Mouse (Mus musculus) cortical plate, adult 2 months (tissue): ENCODE data around the gene Ep300. TPM values are rescaled to one million over a fixed set of nuclear protein-coding genes. Genes with fewer than 3 reads are reported as not detected.
"Not testable (repeated sequence)": the region's sequence is repeated elsewhere in the genome, so short reads cannot be mapped to it uniquely, and the experiment has no call there.

Experiments
- H3K27ac ChIP-seq: fragments of 200-500 bp; 2 replicates; pipeline ENCODE4 v1.5.1; 2012; ENCODE audit warnings: low read length, control low read depth, inconsistent platforms; ENCODE audit not compliant: insufficient read depth
- H3K4me1 ChIP-seq: fragments of 200-500 bp; 2 replicates; pipeline ENCODE4 v1.6.1; 2011; ENCODE audit warnings: low read length; ENCODE audit not compliant: control insufficient read depth, insufficient read depth
- H3K4me3 ChIP-seq: fragments of 200-500 bp; 2 replicates; pipeline ENCODE4 v1.5.1; 2011; ENCODE audit warnings: mild to moderate bottlenecking, low read length, control low read depth; ENCODE audit not compliant: insufficient read depth
- CTCF ChIP-seq: fragments of 200-500 bp; IDR thresholded peaks from 2 replicates; pipeline ENCODE4 v1.5.1; 2011; ENCODE audit warnings: mild to moderate bottlenecking, control low read depth, low read length; ENCODE audit not compliant: insufficient read depth; ENCODE audit errors: extremely low read depth
- POLR2A ChIP-seq: fragments of 200-500 bp; IDR thresholded peaks from 2 replicates; pipeline ENCODE4 v1.6.1; 2011; ENCODE audit warnings: mild to moderate bottlenecking, low read length, control low read depth; ENCODE audit not compliant: insufficient read depth; ENCODE audit errors: extremely low read depth
- polyA plus RNA-seq: library from polyadenylated mRNA; depleted of rRNA; stranded (reverse); fragments of >200 nt; gene quantifications from 2 replicates; pipeline ENCODE4 v1.2.3, GENCODE M21; 2012; rRNA removed

Ep300 gene
- polyA plus RNA-seq, 1 experiment: 28.8 TPM

GRCm38 (mm10) chr15:81697847-81698246 lies 112.7 kb downstream of the Ep300 start:
- Histone ChIP-seq H3K4me1 (no peaks in the 10 kb centered on the region), H3K4me3 (no peak overlapping the region), H3K27ac (no peak overlapping the region)
- peak; percentile 53 for TF ChIP-seq CTCF
- no peak for TF ChIP-seq POLR2A

- H3K4me1 ChIP-seq: no peaks in the 10 kb centered on the region
- TF ChIP-seq CTCF (no peak), POLR2A (no peak)
- H3K27ac ChIP-seq: no peak overlapping the region
- H3K4me3 ChIP-seq: no peak overlapping the region
These were observed 113.4 kb downstream of the Ep300 start for GRCm38 (mm10) chr15:81698532-81698931.

- TF ChIP-seq CTCF: no peak
- TF ChIP-seq POLR2A: no peak
- Histone ChIP-seq H3K4me1 (no peaks in the 10 kb centered on the region), H3K27ac (no peak overlapping the region), H3K4me3 (no peak overlapping the region)
These were observed 115.0 kb downstream of the Ep300 start for GRCm38 (mm10) chr15:81700161-81700560.

DNA sequence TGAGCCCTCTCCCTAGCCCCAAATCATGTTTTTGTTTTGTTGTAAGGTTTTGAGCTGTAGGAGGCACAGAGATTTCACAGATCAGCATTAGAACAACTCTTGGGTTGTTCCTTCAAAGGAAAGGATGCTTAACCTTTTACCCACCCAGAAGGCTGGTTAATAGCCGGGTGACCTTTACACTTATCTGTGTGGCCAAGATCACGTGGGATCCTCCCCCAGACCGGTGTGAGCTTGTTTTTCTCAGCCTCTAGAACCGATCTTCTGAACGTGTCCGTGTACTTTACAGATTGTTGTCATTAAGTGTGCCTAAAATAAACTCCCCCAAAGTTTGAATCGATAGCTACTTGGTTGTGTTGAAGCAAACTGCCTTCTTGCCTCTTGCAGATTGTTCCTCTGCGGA lies 115.5 kb downstream of the Ep300 start:
- TF ChIP-seq POLR2A (no peak), CTCF (no peak)
- H3K4me1 ChIP-seq: no peaks in the 10 kb centered on the region
- no peak overlapping the region for H3K27ac ChIP-seq
- H3K4me3 ChIP-seq: no peak overlapping the region

GRCm38 (mm10) chr15:81701350-81701749 lies 116.2 kb downstream of the Ep300 start:
- not testable (repeated sequence) for H3K4me3 ChIP-seq, H3K27ac ChIP-seq, H3K4me1 ChIP-seq

Other genes with a start within 250 kb of the Ep300 start
- gene Slc25a17, start 224.5 kb upstream of the Ep300 start, polyA plus RNA-seq: 47.7 and 47.9 TPM in 2 replicates
- 72.9 and 78.3 TPM in 2 replicates for gene St13, start 185.3 kb upstream of the Ep300 start, polyA plus RNA-seq
- 9.5 and 10.2 TPM in 2 replicates for gene Xpnpep3, start 185.2 kb upstream of the Ep300 start, polyA plus RNA-seq
- gene Dnajb7, start 177.1 kb upstream of the Ep300 start, polyA plus RNA-seq: not detected in 2 replicates
- gene Rbx1, start 119.1 kb upstream of the Ep300 start, polyA plus RNA-seq: 172 and 175 TPM in 2 replicates
- gene L3mbtl2, start 78.5 kb downstream of the Ep300 start, polyA plus RNA-seq: 29.6 and 32.7 TPM in 2 replicates
- gene Chadl, start 111.9 kb downstream of the Ep300 start, polyA plus RNA-seq: 22.3 and 23.6 TPM in 2 replicates
- 89.7 and 93.8 TPM in 2 replicates for gene Zc3h7b, start 159.7 kb downstream of the Ep300 start, polyA plus RNA-seq
- gene Rangap1, start 160.2 kb downstream of the Ep300 start, polyA plus RNA-seq: 151 and 154 TPM in 2 replicates
- 318 and 326 TPM in 2 replicates for gene Tef, start 217.1 kb downstream of the Ep300 start, polyA plus RNA-seq